30 mouse cellular contexts compared by ENCODE assay signal in the genomic region with DNA sequence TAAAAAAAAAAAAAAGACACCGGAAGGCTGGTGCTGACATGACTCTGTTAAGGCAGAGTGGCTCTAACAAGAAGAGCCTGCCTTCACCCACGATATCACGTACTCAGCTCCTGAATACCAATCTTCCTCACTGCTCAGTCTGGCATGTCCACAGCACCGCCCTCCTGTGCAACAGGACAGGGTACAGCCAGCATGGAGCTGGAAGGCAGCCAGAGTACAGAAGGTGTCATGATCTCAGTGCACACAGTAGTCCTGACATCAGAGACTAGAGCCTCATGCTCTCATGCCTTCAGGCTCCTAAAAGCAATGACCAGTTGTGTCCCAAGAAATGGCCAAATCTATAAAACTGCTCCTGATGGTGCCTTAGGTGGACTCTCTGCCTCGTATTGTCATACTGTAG.
A peak's percentile ranks its signal among the peaks of the same experiment; 100 is the strongest.
DNase-seq lines count a peak whose midpoint lies in the region; ATAC-seq lines count a peak whose summit lies in the region.
"Had no signal": no experiment of that assay in that cellular context is flagged by ENCODE, and none has a peak within 500 bp of the region (broad histone marks: within the 10 kb centered on the region; RNA-seq: fewer than 3 reads in every experiment).

No protein-coding gene starts in this region.

- H3K9ac ChIP-seq in kidney, embryonic 14.5 days (ENCODE audit: low read depth, low read length), result no peak overlapping the region
- H3K9ac ChIP-seq: embryonic facial prominence, embryonic 12.5 days; hindbrain, embryonic 12.5 days; intestine, embryonic 15.5 days had no signal

- H3K4me2 ChIP-seq in kidney, embryonic 14.5 days (replicated peaks; ENCODE audit: low read depth, low read length), result no peak overlapping the region
- H3K4me2 ChIP-seq: embryonic facial prominence, embryonic 12.5 days; heart, embryonic 11.5 days; hindbrain, embryonic 12.5 days; intestine, embryonic 15.5 days; liver, embryonic 11.5 days had no signal

- WGBS in kidney, embryonic 14.5 days, result 75% methylated on average over 5 of the region's 5 CpGs

- H3K9me3 ChIP-seq in kidney, embryonic 14.5 days (ENCODE audit: control insufficient read depth, low read length), result no peaks in the 10 kb centered on the region
- H3K9me3 ChIP-seq in megakaryocyte, embryonic 14.5 days, result peaks cover 14% of the 10 kb centered on the region
- H3K9me3 ChIP-seq: embryonic facial prominence, embryonic 12.5 days; hindbrain, embryonic 12.5 days; intestine, embryonic 15.5 days; midbrain, embryonic 10.5 days had no signal

- H3K4me3 ChIP-seq in kidney, embryonic 14.5 days (ENCODE audit: low read length), result no peak overlapping the region
- H3K4me3 ChIP-seq in megakaryocyte, embryonic 14.5 days (replicated peaks), result peak overlapping the region; percentile 29
- H3K4me3 ChIP-seq: embryonic facial prominence, embryonic 12.5 days; gastrocnemius, adult 2 months; hindbrain, embryonic 12.5 days; intestine, embryonic 15.5 days; midbrain, embryonic 10.5 days had no signal

- H3K36me3 ChIP-seq in kidney, embryonic 14.5 days (ENCODE audit: control insufficient read depth, insufficient read depth, low read length), result no peaks in the 10 kb centered on the region
- no peaks in the 10 kb centered on the region for H3K36me3 ChIP-seq in megakaryocyte, embryonic 14.5 days (replicated peaks; ENCODE audit: low read length)
- H3K36me3 ChIP-seq: embryonic facial prominence, embryonic 12.5 days; hindbrain, embryonic 12.5 days; intestine, embryonic 15.5 days; midbrain, embryonic 10.5 days had no signal

- H3K27me3 ChIP-seq in kidney, embryonic 14.5 days (ENCODE audit: control insufficient read depth, insufficient read depth, low read length), result 0 out of 2 replicates have a peak, but pooled peaks cover 3% of the 10 kb centered on the region
- no peaks in the 10 kb centered on the region for H3K27me3 ChIP-seq in megakaryocyte, embryonic 14.5 days (replicated peaks)
- H3K27me3 ChIP-seq: embryonic facial prominence, embryonic 12.5 days; intestine, embryonic 15.5 days had no signal

- H3K4me1 ChIP-seq in kidney, embryonic 14.5 days (ENCODE audit: control insufficient read depth, insufficient read depth, low read length), result no peaks in the 10 kb centered on the region
- H3K4me1 ChIP-seq in megakaryocyte, embryonic 14.5 days, result no peaks in the 10 kb centered on the region
- H3K4me1 ChIP-seq: embryonic facial prominence, embryonic 12.5 days; hindbrain, embryonic 12.5 days; intestine, embryonic 15.5 days had no signal

- DNase-seq in cerebellum, adult 9-11 months, result peak; percentile 12
- no peak for DNase-seq in cerebellum, adult 8-10 months
- DNase-seq in kidney, adult 8-10 months, result peak; percentile 13 to 23
- DNase-seq in lung, adult 18-20 months, result no peak
- no peak for DNase-seq in right cerebral cortex, adult 2 months (ENCODE audit: low spot score in 2 of 2)
- DNase-seq: adrenal gland, postnatal 10 days; embryo, embryonic 11 days; gastrocnemius, adult 2 months; gastrocnemius, postnatal 36 days; heart, adult 18-20 months; heart, postnatal 36 days; layer of hippocampus, postnatal 36 days; lung, adult 2 months; lung, postnatal 10 days; spleen, adult 18-20 months; thymus, postnatal 14 days had no signal

- no peak for ATAC-seq in kidney, embryonic 14.5 days (ENCODE audit: low FRiP score, low TSS enrichment)
- ATAC-seq in megakaryocyte, adult 5-6 weeks (ENCODE audit: poor library complexity, severe bottlenecking), result no peak
- ATAC-seq: forebrain, embryonic 14.5 days; hindbrain, postnatal 0 days; intestine, embryonic 15.5 days; midbrain, embryonic 16.5 days; Patski had no signal

- H3K27ac ChIP-seq in kidney, embryonic 14.5 days (ENCODE audit: low read depth, low read length), result no peak overlapping the region
- H3K27ac ChIP-seq: embryonic facial prominence, embryonic 12.5 days; gastrocnemius, adult 2 months; hindbrain, embryonic 12.5 days; hindbrain, postnatal 0 days; intestine, embryonic 15.5 days; macrophage; midbrain, embryonic 10.5 days had no signal

Comparison
In these comparisons a context has a peak if more than half of its experiments do, and no peak if none do; other contexts are left out.
1. DNase-seq: peak in cerebellum, adult 9-11 months (single experiment) and kidney, adult 8-10 months (2 of 2); none in cerebellum, adult 8-10 months (single experiment), lung, adult 18-20 months (0 of 2) and right cerebral cortex, adult 2 months (0 of 2).